Mouse (Mus musculus): ENCODE measurements around the gene Lgr4.

DNA sequence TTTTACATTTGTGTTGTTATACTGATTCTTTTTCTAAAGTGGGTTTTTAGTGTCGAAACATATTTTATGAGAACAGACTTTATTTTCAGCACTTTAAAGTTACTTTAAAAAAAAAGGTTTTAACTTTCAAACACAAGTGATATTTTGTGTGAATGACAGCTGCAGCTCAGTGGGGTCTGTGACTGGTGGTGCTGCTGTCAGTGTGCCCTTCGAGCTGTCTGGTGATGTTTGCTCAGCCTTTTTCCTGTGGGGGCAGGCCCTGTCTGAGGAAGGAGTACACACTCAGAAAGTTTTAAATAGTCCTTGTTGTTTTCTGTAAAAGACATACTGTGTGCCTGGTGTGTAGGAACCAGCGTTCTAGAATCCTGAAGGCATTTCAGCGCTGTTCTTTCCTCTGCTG lies 119.2 kb downstream of the Lgr4 start:
- TF ChIP-seq GATA1 (IDR thresholded peaks at IDR 0.05; ENCODE audit: borderline replicate concordance, low read length): no peak
- TF ChIP-seq FLI1 (IDR thresholded peaks at IDR 0.05; ENCODE audit: low read length): no peak

Data from megakaryocyte, embryonic 14.5 days (primary cell).